Mouse (Mus musculus) stomach, embryonic 16.5 days (tissue): ENCODE measurements at regions not wholly inside any gene's neighbourhood (a gene's known extent, or its start where the extent isn't known, plus 50 kb on each side); places are given as distances from the start of the nearest gene placed in this dataset.
A peak's percentile ranks its signal among the peaks of the same experiment; 100 is the strongest.

ENCODE experiments used
- ATAC-seq: fragments of 200-750 bp; cut with Nextera tagmentation; 2 replicates; pipeline ENCODE4 v1.8.0; 2017; ENCODE audit warnings: moderate number of reproducible peaks, moderate TSS enrichment; ENCODE audit not compliant: insufficient read depth, low FRiP score
- H3K27ac ChIP-seq: fragments of 300-500 bp; sonication (generic); 2 replicates; pipeline ENCODE4 v1.5.1; 2014; ENCODE audit warnings: low read length
- H3K27me3 ChIP-seq: fragments of 300-500 bp; sonication (generic); 2 replicates; pipeline ENCODE4 v1.6.1; 2014; ENCODE audit warnings: low read length, control low read depth, mixed read lengths; ENCODE audit not compliant: control insufficient read depth, insufficient read depth
- H3K36me3 ChIP-seq: fragments of 300-500 bp; sonication (generic); 2 replicates; pipeline ENCODE4 v1.6.1; 2014; ENCODE audit warnings: low read length; ENCODE audit not compliant: control insufficient read depth, insufficient read depth
- H3K4me1 ChIP-seq: fragments of 300-500 bp; sonication (generic); 2 replicates; pipeline ENCODE4 v1.6.1; 2014; ENCODE audit warnings: low read length, control low read depth, mixed read lengths; ENCODE audit not compliant: control insufficient read depth, insufficient read depth
- H3K4me2 ChIP-seq: fragments of 300-500 bp; sonication (generic); 2 replicates; pipeline ENCODE4 v1.6.1; 2014; ENCODE audit warnings: low read depth, low read length, mixed read lengths
- H3K4me3 ChIP-seq: fragments of 300-500 bp; sonication (generic); replicated peaks from 2 replicates; pipeline ENCODE4 v1.5.1; 2014; ENCODE audit warnings: mild to moderate bottlenecking, low read length
- H3K9ac ChIP-seq: fragments of 300-500 bp; sonication (generic); 2 replicates; pipeline ENCODE4 v1.6.1; 2014; ENCODE audit warnings: low read length
- H3K9me3 ChIP-seq: fragments of 300-500 bp; sonication (generic); replicated peaks from 2 replicates; pipeline ENCODE4 v1.6.1; 2016; ENCODE audit warnings: low read length, control low read depth; ENCODE audit not compliant: control insufficient read depth
- WGBS: fragments of 180-500 bp; shearing (Covaris S2); extraction: QIAGEN DNeasy Blood & Tissue Kit; methylation state at CpG from one replicate; pipeline ENCODE4 v1.1.7; 2014; 5-methylcytosine and 5-hydroxymethylcytosine counted together

DNA sequence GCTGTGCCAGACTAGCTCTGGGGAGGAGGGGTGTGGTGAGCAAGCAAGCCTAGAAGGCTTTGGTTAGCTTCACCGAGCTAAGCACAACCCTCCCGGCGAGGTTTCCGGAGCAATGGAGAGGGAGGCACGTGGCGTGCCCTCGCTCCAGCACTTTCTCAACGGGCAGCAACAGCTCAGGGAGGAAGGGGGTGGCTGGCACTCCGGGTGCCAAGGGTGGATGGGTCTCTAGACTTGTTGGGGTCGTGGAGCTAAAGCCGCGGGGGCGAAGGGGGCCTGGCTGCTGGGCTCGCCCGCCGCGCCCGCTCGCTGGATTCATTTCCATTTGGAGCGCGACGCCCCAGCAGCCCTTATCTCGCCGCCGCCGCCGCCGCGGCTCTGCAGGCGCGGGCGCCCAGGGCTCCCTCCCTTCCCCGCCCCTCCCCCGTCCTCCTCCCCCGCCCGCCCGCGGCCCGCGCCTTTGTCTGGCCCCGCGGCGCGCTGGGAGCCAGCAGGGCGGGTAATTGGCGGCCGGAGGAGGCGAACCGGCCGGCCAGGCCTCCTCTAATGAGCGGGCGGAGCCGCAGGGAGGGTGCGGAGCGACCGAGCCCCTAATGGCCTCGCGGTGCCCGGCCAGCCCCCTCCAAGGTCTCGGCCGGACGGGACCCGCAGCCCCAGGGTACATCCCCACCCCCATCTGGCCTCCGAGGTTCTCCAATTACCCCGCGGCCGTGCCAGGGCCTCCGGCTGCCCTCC is 336.9 kb downstream of the H2al1j start:
- 8% methylated on average over 58 of the region's 68 CpGs for WGBS
- Histone ChIP-seq H3K9me3 (no peaks in the 10 kb centered on the region), H3K4me2 (peak overlapping the region; percentile 68), H3K9ac (peak overlapping the region; percentile 83), H3K27me3 (peaks cover 19% of the 10 kb centered on the region; the same call in 1 of the 2 replicates), H3K27ac (peak overlapping the region; percentile 92), H3K4me1 (peaks cover 3% of the 10 kb centered on the region), H3K36me3 (no peaks in the 10 kb centered on the region), H3K4me3 (peak overlapping the region; percentile 48)
- ATAC-seq, result peak; percentile 91

DNA sequence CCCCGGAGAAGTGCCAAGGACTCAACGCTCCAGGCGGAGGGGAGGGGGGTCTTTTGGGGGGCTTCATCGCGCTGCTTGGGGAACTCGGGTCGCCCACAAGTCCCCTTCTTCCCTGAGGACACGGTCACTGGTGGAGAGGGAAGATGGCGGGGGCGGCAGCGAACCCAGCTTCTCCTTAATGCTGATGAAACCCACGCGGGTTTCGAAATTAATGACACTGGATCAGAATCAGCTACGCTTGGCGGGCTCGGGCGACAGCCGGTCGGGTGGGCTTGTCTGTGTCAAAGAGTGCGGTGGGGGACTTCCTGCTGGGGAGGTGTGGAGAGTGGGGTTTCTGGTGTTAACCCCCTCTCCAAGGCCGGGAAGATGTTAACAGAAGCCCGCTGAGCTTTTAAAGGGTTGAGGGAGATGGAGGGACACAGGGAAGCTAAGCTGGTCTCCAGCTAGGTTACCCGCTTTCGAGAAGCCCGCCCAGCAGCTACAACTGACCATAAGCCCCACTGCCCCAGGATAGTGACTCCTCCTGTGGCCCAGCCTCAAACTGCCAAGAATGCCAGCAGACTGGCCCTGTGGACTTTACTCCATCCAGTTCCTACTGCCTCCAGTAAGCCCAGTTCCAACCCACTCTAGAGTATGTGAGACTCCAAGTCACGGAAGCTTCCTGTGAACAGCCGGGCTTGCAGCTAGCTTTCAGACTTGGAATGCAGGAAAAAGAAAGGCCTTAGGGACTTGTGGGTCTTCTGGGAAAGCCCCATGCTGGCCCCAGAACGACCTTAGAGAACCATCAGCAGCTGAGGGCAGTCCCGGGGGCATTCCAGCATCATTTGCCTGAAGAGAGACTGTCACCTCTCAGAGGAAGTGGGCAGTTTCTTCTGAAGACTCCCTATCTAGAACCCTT is 337.7 kb downstream of the H2al1j start:
- Histone ChIP-seq H3K9me3 (no peaks in the 10 kb centered on the region), H3K9ac (peak overlapping the region; percentile 83), H3K36me3 (no peaks in the 10 kb centered on the region), H3K27me3 (peaks cover 19% of the 10 kb centered on the region; the same call in 1 of the 2 replicates), H3K4me2 (peak overlapping the region; percentile 68), H3K4me1 (peaks cover 3% of the 10 kb centered on the region), H3K4me3 (peak overlapping the region; percentile 48), H3K27ac (peak overlapping the region; percentile 92)
- no peak; the same call in 1 of the 2 replicates for ATAC-seq
- 18% methylated on average over 29 of the region's 30 CpGs for WGBS

DNA sequence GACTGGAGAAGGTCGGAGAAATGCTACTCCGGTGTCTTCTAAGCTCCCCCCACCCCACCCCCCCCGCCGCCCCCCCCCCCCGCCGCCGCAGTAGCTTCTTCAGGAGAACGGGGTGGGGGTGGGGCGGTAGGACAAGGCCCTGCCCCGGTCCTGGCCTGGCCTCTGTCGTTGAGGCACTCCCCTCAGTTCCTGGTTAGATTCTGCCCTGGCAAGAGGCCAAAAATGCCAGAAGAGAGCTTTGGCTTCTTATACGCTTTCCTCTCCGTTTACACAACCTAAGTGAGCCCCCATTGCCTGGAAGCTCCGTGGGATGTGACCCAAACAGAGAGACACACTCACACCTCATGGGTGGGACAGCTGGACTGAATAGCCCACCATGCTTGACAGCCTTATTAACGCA is 338.9 kb downstream of the H2al1j start:
- Histone ChIP-seq H3K4me2 (no peak overlapping the region), H3K36me3 (no peaks in the 10 kb centered on the region), H3K4me1 (peaks cover 3% of the 10 kb centered on the region), H3K4me3 (no peak overlapping the region), H3K27me3 (peaks cover 14% of the 10 kb centered on the region; the same call in 1 of the 2 replicates), H3K27ac (no peak overlapping the region), H3K9me3 (no peaks in the 10 kb centered on the region), H3K9ac (no peak overlapping the region)
- 0 out of 2 replicates have a peak, but pooled peaks have one; percentile 35 for ATAC-seq
- 16% methylated on average over 11 of the region's 15 CpGs for WGBS

DNA sequence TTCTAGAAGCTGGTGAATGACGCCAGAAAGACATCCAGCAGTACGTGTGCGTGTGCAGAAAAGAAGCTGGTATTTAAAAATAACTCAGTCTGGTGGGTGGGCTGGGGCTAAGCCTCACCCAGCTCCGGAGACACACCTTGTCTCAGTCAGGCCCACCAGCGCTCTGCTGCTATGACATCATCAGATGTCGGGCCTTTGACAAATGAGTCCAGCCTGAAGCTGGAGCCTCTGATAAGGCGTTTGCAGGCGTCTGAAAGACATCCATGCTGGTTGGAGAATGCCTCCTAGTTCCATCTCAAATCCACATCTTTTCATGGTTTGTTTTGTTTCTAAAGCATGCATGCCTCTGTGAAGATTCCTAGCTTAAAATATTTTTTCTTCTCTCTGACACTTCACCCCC is 344.2 kb downstream of the H2al1j start:
- 32% methylated on average over 8 of the region's 8 CpGs for WGBS

DNA sequence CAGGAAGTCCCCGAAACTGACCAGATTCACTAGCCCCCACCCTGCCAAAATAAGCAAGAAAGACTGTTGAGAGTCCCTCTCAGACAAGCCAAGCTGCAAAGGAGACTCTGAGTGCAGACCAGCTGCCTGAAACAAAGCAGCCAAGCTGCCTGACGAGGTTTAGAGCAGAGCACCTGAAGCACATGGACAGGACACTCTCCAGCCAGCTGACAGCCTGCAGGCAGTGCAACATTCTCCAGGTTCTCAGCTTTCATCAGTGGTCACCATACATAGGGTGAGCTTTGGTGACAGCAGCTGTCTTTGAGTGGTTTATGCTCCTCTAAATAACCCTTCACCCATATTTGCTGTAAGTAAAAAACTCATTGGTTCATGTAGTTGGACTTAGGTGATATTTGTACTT is 350.5 kb downstream of the H2al1j start:
- Histone ChIP-seq H3K27me3 (no peaks in the 10 kb centered on the region; the same call in 1 of the 2 replicates), H3K9me3 (no peaks in the 10 kb centered on the region), H3K4me2 (no peak overlapping the region), H3K4me1 (no peaks in the 10 kb centered on the region), H3K27ac (no peak overlapping the region), H3K4me3 (no peak overlapping the region), H3K36me3 (no peaks in the 10 kb centered on the region), H3K9ac (no peak overlapping the region)
- 58% methylated on average over 2 of the region's 2 CpGs for WGBS
- no peak for ATAC-seq

More for the DNA sequence above, 344.2 kb downstream of the H2al1j start:
- H3K4me3 ChIP-seq, result no peak overlapping the region
- no peak overlapping the region for H3K4me2 ChIP-seq
- H3K36me3 ChIP-seq, result no peaks in the 10 kb centered on the region
- H3K9ac ChIP-seq, result no peak overlapping the region
- peaks cover 5% of the 10 kb centered on the region; the same call in 1 of the 2 replicates for H3K27me3 ChIP-seq
- no peak for ATAC-seq
- no peak overlapping the region for H3K27ac ChIP-seq
- no peaks in the 10 kb centered on the region for H3K9me3 ChIP-seq
- no peaks in the 10 kb centered on the region for H3K4me1 ChIP-seq

DNA sequence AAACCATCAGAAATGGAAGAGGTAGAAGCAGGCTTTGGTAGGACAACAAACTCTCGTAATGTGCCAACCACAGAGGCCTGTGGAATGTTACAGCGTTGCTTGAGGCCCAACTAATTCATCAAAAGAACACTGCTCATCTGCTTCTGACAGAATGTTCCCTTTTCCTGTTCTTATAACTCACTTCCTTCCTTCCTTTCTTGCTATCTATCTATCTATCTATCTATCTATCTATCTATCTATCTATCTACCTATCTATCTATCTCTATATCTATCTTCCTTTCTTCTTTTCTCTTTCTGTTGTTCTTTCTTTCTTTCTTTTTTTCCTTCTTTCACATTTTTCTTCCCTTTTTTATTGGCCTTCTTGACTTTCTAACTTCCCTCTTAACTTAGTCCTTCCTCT is 353.7 kb downstream of the H2al1j start:
- H3K9me3 ChIP-seq, result no peaks in the 10 kb centered on the region
- no peak overlapping the region for H3K4me2 ChIP-seq
- ATAC-seq, result no peak
- no peaks in the 10 kb centered on the region; the same call in 1 of the 2 replicates for H3K27me3 ChIP-seq
- H3K36me3 ChIP-seq, result no peaks in the 10 kb centered on the region
- H3K4me1 ChIP-seq, result no peaks in the 10 kb centered on the region
- 59% methylated on average over 2 of the region's 2 CpGs for WGBS
- no peak overlapping the region for H3K27ac ChIP-seq
- H3K4me3 ChIP-seq, result no peak overlapping the region
- no peak overlapping the region for H3K9ac ChIP-seq

DNA sequence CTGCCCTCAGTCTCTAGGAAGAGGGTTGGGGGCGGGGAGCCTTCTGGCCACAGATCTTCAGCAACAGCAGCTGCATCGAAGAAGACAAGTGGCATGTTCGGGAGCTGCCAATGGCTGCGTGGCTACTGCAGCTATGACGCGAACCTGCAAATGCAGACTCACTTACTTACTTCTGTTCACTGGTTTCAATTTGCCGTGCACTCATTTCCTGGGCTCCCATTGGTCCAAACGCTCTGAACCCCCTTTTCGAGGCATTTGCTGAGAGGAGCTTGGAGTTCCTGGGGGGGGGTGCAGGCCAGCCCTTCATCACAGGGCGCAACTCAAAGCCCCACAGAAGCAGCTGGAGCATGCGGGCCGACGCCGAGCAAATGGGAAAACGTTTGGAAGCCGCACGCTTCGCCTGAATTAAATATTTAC is 362.4 kb downstream of the H2al1j start:
- no peak for ATAC-seq
- no peaks in the 10 kb centered on the region for H3K9me3 ChIP-seq
- peak overlapping the region; percentile 20 for H3K4me3 ChIP-seq
- 41% methylated on average over 18 of the region's 18 CpGs for WGBS
- H3K36me3 ChIP-seq, result no peaks in the 10 kb centered on the region
- H3K27me3 ChIP-seq, result no peaks in the 10 kb centered on the region; the same call in 1 of the 2 replicates
- peak overlapping the region; percentile 45 for H3K4me2 ChIP-seq
- 0 out of 2 replicates have a peak, but pooled peaks cover 2% of the 10 kb centered on the region for H3K4me1 ChIP-seq
- no peak overlapping the region for H3K9ac ChIP-seq
- H3K27ac ChIP-seq, result no peak overlapping the region

DNA sequence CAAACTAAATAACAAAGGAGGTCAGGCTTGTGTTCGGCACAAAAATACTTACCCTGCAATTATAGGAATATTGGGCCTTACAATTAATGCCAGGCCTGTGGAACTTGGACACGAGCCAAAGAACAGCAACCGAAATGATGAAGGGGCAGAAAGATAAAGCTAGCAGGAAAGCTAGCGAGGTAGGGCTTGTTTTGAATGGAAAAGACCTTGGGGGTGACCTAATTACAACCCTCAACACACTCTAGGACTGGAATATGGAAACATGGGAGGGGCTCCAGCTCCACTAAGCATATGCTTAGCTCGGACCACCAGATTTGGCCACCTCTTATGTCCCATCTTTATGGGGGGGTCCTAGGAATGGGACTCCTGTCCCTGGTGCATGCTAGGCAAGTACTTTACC is 362.8 kb downstream of the H2al1j start:
- Histone ChIP-seq H3K4me2 (peak overlapping the region; percentile 45), H3K36me3 (no peaks in the 10 kb centered on the region), H3K4me3 (no peak overlapping the region), H3K27ac (no peak overlapping the region), H3K27me3 (no peaks in the 10 kb centered on the region; the same call in 1 of the 2 replicates), H3K4me1 (0 out of 2 replicates have a peak, but pooled peaks cover 2% of the 10 kb centered on the region), H3K9ac (no peak overlapping the region), H3K9me3 (no peaks in the 10 kb centered on the region)
- WGBS, result 35% methylated on average over 5 of the region's 5 CpGs
- no peak for ATAC-seq

DNA sequence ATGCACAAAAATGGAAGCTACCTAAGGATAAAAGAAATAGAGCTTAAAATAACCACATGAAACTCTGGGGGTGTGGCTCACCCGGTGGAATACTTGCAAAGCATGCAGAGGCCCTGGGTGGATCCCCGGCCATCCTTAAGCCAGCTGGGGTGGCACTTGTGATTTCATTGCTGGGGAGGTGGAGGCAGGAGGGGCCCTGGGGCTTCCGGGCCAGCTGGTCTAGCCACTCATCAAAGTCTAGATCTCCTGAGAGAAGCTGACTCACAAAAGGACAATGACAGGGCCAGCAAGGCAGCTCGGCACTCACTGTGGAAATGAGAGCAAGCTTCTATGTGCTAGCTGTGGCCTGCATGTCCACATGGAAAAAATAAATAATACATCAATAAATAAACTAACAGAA is 363.4 kb downstream of the H2al1j start:
- Histone ChIP-seq H3K4me2 (no peak overlapping the region), H3K4me1 (0 out of 2 replicates have a peak, but pooled peaks cover 2% of the 10 kb centered on the region), H3K4me3 (no peak overlapping the region), H3K9ac (no peak overlapping the region), H3K27ac (no peak overlapping the region), H3K27me3 (no peaks in the 10 kb centered on the region; the same call in 1 of the 2 replicates), H3K36me3 (no peaks in the 10 kb centered on the region), H3K9me3 (no peaks in the 10 kb centered on the region)
- no peak for ATAC-seq
- 55% methylated on average over 4 of the region's 4 CpGs for WGBS
